Mouse (Mus musculus): ENCODE measurements around the gene Itgb8.

DNA sequence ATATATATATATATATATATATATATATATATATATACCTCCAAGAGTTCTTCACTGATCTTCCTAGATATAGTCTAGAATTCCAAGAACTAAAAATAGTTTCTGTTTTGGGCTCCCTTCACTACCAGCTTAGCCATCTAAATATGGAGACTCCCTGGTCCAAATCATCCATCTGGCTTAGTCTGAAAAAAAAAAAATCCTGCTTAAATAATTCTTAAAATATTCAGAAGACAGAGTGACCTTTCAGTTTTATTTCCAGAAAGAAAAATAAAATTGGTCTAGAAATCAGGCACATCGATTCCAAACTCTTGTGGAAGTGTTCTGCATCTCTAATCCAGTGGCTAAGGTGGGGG lies 28.6 kb downstream of the Itgb8 start:
- TF ChIP-seq CTCF (IDR thresholded peaks at IDR 0.05; ENCODE audit: low read depth): no peak
- TF ChIP-seq EP300 (IDR thresholded peaks at IDR 0.05; ENCODE audit: low read depth): no peak

All from heart, postnatal 0 days (tissue).